Mouse (Mus musculus) stomach, embryonic 14.5 days (tissue): ENCODE results near the gene Gm20388. TPM values are rescaled to one million over a fixed set of nuclear protein-coding genes. Genes with fewer than 3 reads are reported as not detected.

ENCODE experiments used
- ATAC-seq: fragments of 200-750 bp; cut with Nextera tagmentation; 2 replicates; pipeline ENCODE4 v1.8.0; 2017; ENCODE audit warnings: low read depth, moderate TSS enrichment; ENCODE audit not compliant: insufficient number of reproducible peaks, insufficient read depth, low FRiP score
- H3K27ac ChIP-seq: fragments of 300-500 bp; sonication (generic); 2 replicates; pipeline ENCODE4 v1.5.1; 2014; ENCODE audit warnings: mild to moderate bottlenecking, low read length, moderate library complexity, mixed read lengths
- H3K27me3 ChIP-seq: fragments of 300-500 bp; sonication (generic); 2 replicates; pipeline ENCODE4 v1.6.1; 2014; ENCODE audit warnings: low read length, control low read depth, mixed read lengths; ENCODE audit not compliant: control insufficient read depth, insufficient read depth
- H3K36me3 ChIP-seq: fragments of 300-500 bp; sonication (generic); 2 replicates; pipeline ENCODE4 v1.6.1; 2014; ENCODE audit warnings: mild to moderate bottlenecking, control low read depth, low read length, moderate library complexity, mixed read lengths; ENCODE audit not compliant: control insufficient read depth, insufficient read depth
- H3K4me1 ChIP-seq: fragments of 300-500 bp; sonication (generic); 2 replicates; pipeline ENCODE4 v1.6.1; 2014; ENCODE audit warnings: low read length, control low read depth, mixed read lengths; ENCODE audit not compliant: control insufficient read depth, insufficient read depth
- H3K4me2 ChIP-seq: fragments of 300-500 bp; sonication (generic); replicated peaks from 2 replicates; pipeline ENCODE4 v1.6.1; 2014; ENCODE audit warnings: low read depth, low read length, control low read depth
- H3K4me3 ChIP-seq: fragments of 300-500 bp; sonication (generic); 2 replicates; pipeline ENCODE4 v1.5.1; 2014; ENCODE audit warnings: low read depth, low read length, control low read depth
- H3K9ac ChIP-seq: fragments of 300-500 bp; sonication (generic); replicated peaks from 2 replicates; pipeline ENCODE4 v1.6.1; 2014; ENCODE audit warnings: low read depth, mild to moderate bottlenecking, control low read depth, low read length, moderate library complexity, mixed read lengths
- H3K9me3 ChIP-seq: fragments of 300-500 bp; sonication (generic); 2 replicates; pipeline ENCODE4 v1.6.1; 2016; ENCODE audit warnings: low read depth, low read length, control low read depth; ENCODE audit not compliant: control insufficient read depth
- WGBS: fragments of 180-500 bp; shearing (Covaris S2); extraction: QIAGEN DNeasy Blood & Tissue Kit; methylation state at CpG from one replicate; pipeline ENCODE4 v1.1.7; 2014; 5-methylcytosine and 5-hydroxymethylcytosine counted together
- polyA plus RNA-seq: library from polyadenylated mRNA; unstranded; fragments of >200 nt; fragmentation: Nextera tagmentation; extraction: Ambion mirVana; gene quantifications from 2 replicates; pipeline ENCODE4 v1.2.1, GENCODE M21; 2014

Gene Gm20388
- polyA plus RNA-seq, 1 experiment from 2014 or later: 11.4 TPM

- no peaks in the 10 kb centered on the region; the same call in 1 of the 2 replicates for H3K4me1 ChIP-seq
- H3K4me3 ChIP-seq: no peak overlapping the region
- H3K9ac ChIP-seq: no peak overlapping the region
- H3K36me3 ChIP-seq: no peaks in the 10 kb centered on the region
- no peaks in the 10 kb centered on the region for H3K9me3 ChIP-seq
- no peak for ATAC-seq
- no peak overlapping the region for H3K4me2 ChIP-seq
- H3K27me3 ChIP-seq: no peaks in the 10 kb centered on the region
- H3K27ac ChIP-seq: no peak overlapping the region
- 41% methylated on average over 7 of the region's 7 CpGs for WGBS
Observed at GRCm38 (mm10) chr8:120152636-120153035, 242.0 kb downstream of the Gm20388 start.

DNA sequence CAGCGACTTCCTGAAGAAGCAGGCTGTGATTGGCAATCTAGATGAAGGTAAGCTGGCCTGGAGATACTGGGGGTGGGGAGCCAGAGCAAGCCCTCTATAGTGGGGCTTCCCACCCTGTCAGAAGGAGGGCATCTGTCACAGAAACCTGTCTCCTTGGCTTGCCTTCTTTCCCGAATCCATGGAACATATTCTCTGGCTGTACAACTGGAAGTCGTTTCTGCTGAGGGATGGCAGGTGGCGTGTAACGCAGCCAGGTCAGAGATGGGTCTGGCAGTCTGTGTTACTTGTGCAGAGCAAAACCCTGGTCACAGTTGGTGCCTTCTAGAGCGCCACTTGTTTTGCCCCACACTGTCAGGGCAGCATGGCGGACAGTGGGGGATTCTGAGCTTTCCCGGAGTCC lies 249.7 kb downstream of the Gm20388 start:
- no peak overlapping the region for H3K27ac ChIP-seq
- no peaks in the 10 kb centered on the region for H3K27me3 ChIP-seq
- H3K4me3 ChIP-seq: no peak overlapping the region
- no peak overlapping the region for H3K4me2 ChIP-seq
- no peak for ATAC-seq
- 77% methylated on average over 8 of the region's 8 CpGs for WGBS
- H3K9me3 ChIP-seq: no peaks in the 10 kb centered on the region
- no peaks in the 10 kb centered on the region for H3K36me3 ChIP-seq
- no peaks in the 10 kb centered on the region for H3K4me1 ChIP-seq
- H3K9ac ChIP-seq: no peak overlapping the region

- H3K27ac ChIP-seq: no peak overlapping the region
- 78% methylated on average over 16 of the region's 16 CpGs for WGBS
- ATAC-seq: no peak
Observed at GRCm38 (mm10) chr8:120161658-120162403, 251.2 kb downstream of the Gm20388 start.

GRCm38 (mm10) chr8:120162404-120162752 lies 251.7 kb downstream of the Gm20388 start:
- H3K9me3 ChIP-seq: no peaks in the 10 kb centered on the region

More at GRCm38 (mm10) chr8:120161658-120162403, 251.2 kb downstream of the Gm20388 start:
- H3K27me3 ChIP-seq: no peaks in the 10 kb centered on the region
- H3K9ac ChIP-seq: no peak overlapping the region
- H3K4me3 ChIP-seq: no peak overlapping the region
- H3K36me3 ChIP-seq: no peaks in the 10 kb centered on the region
- H3K9me3 ChIP-seq: no peaks in the 10 kb centered on the region
- H3K4me2 ChIP-seq: no peak overlapping the region
- H3K4me1 ChIP-seq: no peaks in the 10 kb centered on the region

DNA sequence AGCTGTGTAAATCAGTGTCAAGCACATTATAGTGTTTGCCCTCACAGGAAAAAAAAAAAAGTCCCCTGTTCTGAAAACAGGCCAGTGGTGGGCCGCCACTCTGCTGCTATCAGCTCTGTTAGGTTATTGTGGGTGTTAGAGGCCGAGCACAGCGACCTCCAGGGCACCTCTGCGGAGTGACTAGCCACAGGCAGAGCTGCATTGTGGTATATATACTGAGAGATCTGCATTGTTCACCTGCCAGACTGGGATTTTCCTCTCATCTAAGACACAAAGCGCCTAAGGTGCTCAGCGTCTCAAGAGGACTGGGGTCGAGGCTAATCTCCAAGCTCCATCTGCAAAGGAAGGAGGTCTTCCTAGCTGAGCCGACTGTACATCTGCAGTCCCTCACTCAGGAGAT lies 252.7 kb downstream of the Gm20388 start:
- H3K36me3 ChIP-seq: no peaks in the 10 kb centered on the region
- no peaks in the 10 kb centered on the region for H3K9me3 ChIP-seq
- ATAC-seq: no peak
- no peak overlapping the region for H3K4me3 ChIP-seq
- H3K9ac ChIP-seq: no peak overlapping the region
- H3K4me2 ChIP-seq: no peak overlapping the region
- no peaks in the 10 kb centered on the region for H3K27me3 ChIP-seq
- H3K4me1 ChIP-seq: 0 out of 2 replicates have a peak, but pooled peaks cover 4% of the 10 kb centered on the region
- H3K27ac ChIP-seq: no peak overlapping the region
- 67% methylated on average over 8 of the region's 8 CpGs for WGBS

More at GRCm38 (mm10) chr8:120162404-120162752, 251.7 kb downstream of the Gm20388 start:
- Histone ChIP-seq H3K27ac (no peak overlapping the region), H3K4me2 (no peak overlapping the region), H3K27me3 (no peaks in the 10 kb centered on the region), H3K36me3 (no peaks in the 10 kb centered on the region), H3K4me1 (no peaks in the 10 kb centered on the region), H3K4me3 (no peak overlapping the region), H3K9ac (no peak overlapping the region)
- 77% methylated on average over 5 of the region's 5 CpGs for WGBS
- no peak for ATAC-seq

DNA sequence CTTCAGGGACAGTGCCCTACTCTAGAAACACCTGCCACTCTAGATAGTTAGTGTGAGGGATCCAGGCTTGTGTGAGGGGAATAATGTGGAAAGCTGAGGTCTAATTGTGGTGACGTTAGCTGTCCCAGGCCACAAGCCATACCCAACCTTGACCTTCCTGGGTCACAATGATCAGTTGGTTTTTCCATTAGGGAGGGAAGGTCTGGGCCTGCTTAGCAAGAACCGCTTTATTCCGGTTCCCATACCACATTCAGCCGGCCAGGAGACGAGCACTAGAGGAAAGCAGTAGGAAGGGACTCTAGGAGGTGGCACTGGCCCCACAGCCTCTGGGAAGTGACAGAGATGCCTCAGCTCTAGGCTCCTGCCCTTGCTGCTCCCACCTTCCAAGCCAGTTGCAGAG lies 253.4 kb downstream of the Gm20388 start:
- Histone ChIP-seq H3K9ac (no peak overlapping the region), H3K4me1 (0 out of 2 replicates have a peak, but pooled peaks cover 4% of the 10 kb centered on the region), H3K9me3 (no peaks in the 10 kb centered on the region), H3K27ac (no peak overlapping the region), H3K27me3 (no peaks in the 10 kb centered on the region), H3K4me3 (no peak overlapping the region), H3K4me2 (no peak overlapping the region), H3K36me3 (no peaks in the 10 kb centered on the region)
- WGBS: 90% methylated on average over 5 of the region's 5 CpGs
- no peak for ATAC-seq

GRCm38 (mm10) chr8:120167136-120167535 lies 256.5 kb downstream of the Gm20388 start:
- Histone ChIP-seq H3K4me2 (no peak overlapping the region), H3K4me1 (0 out of 2 replicates have a peak, but pooled peaks cover 4% of the 10 kb centered on the region), H3K9me3 (no peaks in the 10 kb centered on the region), H3K9ac (no peak overlapping the region), H3K4me3 (no peak overlapping the region), H3K27ac (no peak overlapping the region), H3K36me3 (no peaks in the 10 kb centered on the region), H3K27me3 (no peaks in the 10 kb centered on the region)
- whole genome bisulfite sequencing: 80% methylated on average over 8 of the region's 8 CpGs
- no peak for ATAC-seq

DNA sequence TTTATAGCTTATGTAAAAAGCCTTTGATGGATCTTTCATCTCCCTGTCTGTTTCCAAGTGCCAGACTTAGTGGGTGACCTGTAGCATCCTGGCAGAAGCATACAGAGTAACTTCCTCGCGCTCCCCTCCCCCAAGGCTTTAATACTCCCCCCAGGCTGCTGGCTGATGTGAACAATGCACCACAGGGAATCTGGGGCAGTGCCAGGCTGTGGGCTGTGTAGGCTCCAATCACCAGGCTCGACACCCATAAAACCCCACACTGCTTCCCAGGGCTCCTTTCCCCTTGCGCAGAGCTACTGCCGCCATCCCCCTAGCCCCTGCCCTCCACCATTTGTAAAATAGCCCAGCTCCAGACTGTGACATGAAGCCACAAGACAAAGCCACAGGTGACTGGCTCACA lies 257.2 kb downstream of the Gm20388 start:
- 51% methylated on average over 5 of the region's 5 CpGs for WGBS

GRCm38 (mm10) chr8:120169119-120169518 lies 258.5 kb downstream of the Gm20388 start:
- H3K27ac ChIP-seq: no peak overlapping the region
- no peak overlapping the region for H3K9ac ChIP-seq
- H3K4me3 ChIP-seq: no peak overlapping the region
- H3K9me3 ChIP-seq: no peaks in the 10 kb centered on the region
- H3K36me3 ChIP-seq: no peaks in the 10 kb centered on the region
- H3K4me1 ChIP-seq: 0 out of 2 replicates have a peak, but pooled peaks cover 4% of the 10 kb centered on the region
- ATAC-seq: no peak
- WGBS: 47% methylated on average over 8 of the region's 8 CpGs
- H3K27me3 ChIP-seq: no peaks in the 10 kb centered on the region
- no peak overlapping the region for H3K4me2 ChIP-seq

More for the DNA sequence above, 257.2 kb downstream of the Gm20388 start:
- 0 out of 2 replicates have a peak, but pooled peaks cover 4% of the 10 kb centered on the region for H3K4me1 ChIP-seq
- H3K4me3 ChIP-seq: no peak overlapping the region
- H3K27me3 ChIP-seq: no peaks in the 10 kb centered on the region
- H3K9me3 ChIP-seq: no peaks in the 10 kb centered on the region
- H3K36me3 ChIP-seq: no peaks in the 10 kb centered on the region
- H3K27ac ChIP-seq: no peak overlapping the region
- H3K9ac ChIP-seq: no peak overlapping the region
- H3K4me2 ChIP-seq: no peak overlapping the region
- no peak for ATAC-seq
